Mouse (Mus musculus) thymus, adult 2 months (tissue): ENCODE results near the gene Ccr10.
"Not testable (repeated sequence)": the region's sequence is repeated elsewhere in the genome, so short reads cannot be mapped to it uniquely, and the experiment has no call there.

ENCODE experiments used
- CTCF ChIP-seq: fragments of 200-500 bp; IDR thresholded peaks from 2 replicates; pipeline ENCODE4 v1.5.1; 2012; ENCODE audit warnings: mild to moderate bottlenecking, control low read depth, low read length, moderate library complexity, borderline replicate concordance; ENCODE audit not compliant: control insufficient read depth, poor library complexity, insufficient read depth; ENCODE audit errors: extremely low read depth
- POLR2A ChIP-seq: fragments of 200-500 bp; IDR thresholded peaks from 2 replicates; pipeline ENCODE4 v1.6.1; 2012; ENCODE audit warnings: mild to moderate bottlenecking, low read length, control low read depth, moderate library complexity; ENCODE audit not compliant: control insufficient read depth, poor library complexity, insufficient read depth; ENCODE audit errors: extremely low read depth

DNA sequence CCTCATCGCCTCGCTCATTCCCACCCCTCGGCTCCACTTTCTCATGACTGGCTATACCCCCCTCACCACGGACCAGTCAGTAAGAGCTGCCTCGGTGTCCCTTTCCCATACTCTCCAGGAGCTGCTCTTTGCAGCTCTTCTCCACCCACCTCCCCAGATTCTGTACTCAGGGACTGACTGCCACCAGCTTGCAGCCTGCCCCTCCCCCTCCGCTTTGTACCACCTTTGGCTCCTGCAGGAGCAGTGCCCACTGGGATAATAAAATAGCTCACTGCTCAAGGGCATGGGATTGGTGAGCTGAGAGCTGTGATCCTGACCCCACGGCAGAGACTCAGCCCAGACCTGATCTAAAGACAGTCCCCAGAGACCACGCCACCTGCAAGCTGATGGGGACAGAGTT, 50.7 kb downstream of the Ccr10 start:
- not testable (repeated sequence) for TF ChIP-seq CTCF, POLR2A
